ENCODE assay signal across 11 mouse cellular contexts in the genomic region with DNA sequence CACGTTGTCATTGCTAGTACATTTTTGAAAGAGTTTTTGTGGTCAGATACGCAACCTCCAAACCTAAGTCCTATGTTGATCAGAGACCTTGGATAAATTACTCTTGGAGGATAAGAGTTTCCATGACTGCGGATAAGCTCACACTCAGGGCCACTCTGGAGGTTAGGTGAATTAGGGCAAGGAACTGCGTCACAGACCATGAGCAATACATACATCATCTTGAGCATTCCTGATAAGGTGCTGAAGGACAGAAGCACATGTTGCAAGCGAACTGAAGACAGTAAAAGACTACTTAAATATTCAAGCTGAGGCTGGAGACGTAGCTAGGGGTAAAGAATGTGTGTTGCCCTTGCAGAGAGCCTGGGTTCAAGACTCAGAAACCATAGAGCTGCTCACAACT. TPM values are rescaled to one million over a fixed set of nuclear protein-coding genes. Genes with fewer than 3 reads are reported as not detected.
DNase-seq lines count a peak whose midpoint lies in the region; ATAC-seq and TF ChIP-seq lines count a peak whose summit lies in the region.
"Had no signal": no experiment of that assay in that cellular context is flagged by ENCODE, and none has a peak within 500 bp of the region (broad histone marks: within the 10 kb centered on the region; RNA-seq: fewer than 3 reads in every experiment).

No protein-coding gene starts in this region.

- TF ChIP-seq POLR2A in kidney, adult 2 months (IDR thresholded peaks at IDR 0.05; ENCODE audit: low read depth, low read length), result no peak

- H3K36me3 ChIP-seq in kidney, adult 2 months (ENCODE audit: control insufficient read depth, insufficient read depth, low read length), result no peaks in the 10 kb centered on the region
- no peaks in the 10 kb centered on the region for H3K36me3 ChIP-seq in stomach, embryonic 16.5 days (ENCODE audit: control insufficient read depth, insufficient read depth, low read length)
- H3K36me3 ChIP-seq: hindbrain, embryonic 13.5 days; midbrain, embryonic 15.5 days; neural tube, embryonic 12.5 days had no signal

- no peaks in the 10 kb centered on the region for H3K9me3 ChIP-seq in stomach, embryonic 16.5 days (replicated peaks; ENCODE audit: control insufficient read depth, low read length)
- H3K9me3 ChIP-seq: hindbrain, embryonic 13.5 days; midbrain, embryonic 15.5 days; neural tube, embryonic 12.5 days had no signal

- WGBS in kidney, adult 2 months, result 59% methylated on average over 6 of the region's 6 CpGs
- 61% methylated on average over 6 of the region's 6 CpGs for WGBS in stomach, embryonic 16.5 days

- peak overlapping the region; percentile 57 for H3K27ac ChIP-seq in kidney, adult 2 months (ENCODE audit: insufficient read depth, low read depth, low read length)
- H3K27ac ChIP-seq in stomach, embryonic 16.5 days (ENCODE audit: low read length), result no peak overlapping the region
- H3K27ac ChIP-seq: midbrain, embryonic 15.5 days; neural tube, embryonic 12.5 days had no signal

- DNase-seq in embryo, embryonic 10.5 days (ENCODE audit: low spot score), result peak; percentile 5
- no peak for DNase-seq in embryo, embryonic 11 days
- no peak for DNase-seq in kidney, adult 2 months
- no peak for DNase-seq in kidney, adult 11 months
- peak; percentile 75 for DNase-seq in ovary, adult 18-20 months (ENCODE audit: low spot score)
- DNase-seq in ovary, postnatal 14 days (ENCODE audit: low spot score), result no peak
- no peak for DNase-seq in urinary bladder, postnatal 25 days (ENCODE audit: low spot score)

- H3K4me3 ChIP-seq in kidney, adult 2 months (ENCODE audit: insufficient read depth, low read depth, low read length), result no peak overlapping the region
- H3K4me3 ChIP-seq in stomach, embryonic 16.5 days (replicated peaks; ENCODE audit: low read length), result no peak overlapping the region

- no peak overlapping the region for H3K9ac ChIP-seq in stomach, embryonic 16.5 days (ENCODE audit: low read length)

- no peaks in the 10 kb centered on the region for H3K27me3 ChIP-seq in kidney, adult 2 months (replicated peaks; ENCODE audit: control insufficient read depth, insufficient read depth, low read length)
- no peaks in the 10 kb centered on the region for H3K27me3 ChIP-seq in stomach, embryonic 16.5 days (ENCODE audit: control insufficient read depth, insufficient read depth, low read length)
- H3K27me3 ChIP-seq: neural tube, embryonic 12.5 days had no signal

- peaks cover 18% of the 10 kb centered on the region for H3K4me1 ChIP-seq in kidney, adult 2 months (ENCODE audit: control insufficient read depth, insufficient read depth, low read length)
- peaks cover 17% of the 10 kb centered on the region for H3K4me1 ChIP-seq in stomach, embryonic 16.5 days (ENCODE audit: control insufficient read depth, insufficient read depth, low read length)

- ATAC-seq in stomach, embryonic 16.5 days (ENCODE audit: insufficient read depth, low FRiP score), result no peak

- TF ChIP-seq CTCF in kidney, adult 2 months (conservative IDR thresholded peaks at IDR 0.05; ENCODE audit: insufficient read depth, insufficient read length, low read depth, low read length), result no peak

- peak overlapping the region; percentile 57; the same call in 1 of the 2 replicates for H3K4me2 ChIP-seq in stomach, embryonic 16.5 days (ENCODE audit: low read depth, low read length)

RNA-seq across cellular contexts. Expression of a gene that starts 0.8 kb away (rescaled TPM):
- 156 and 211 TPM in 2 replicates for polyA plus RNA-seq in kidney, adult 2 months (2012; rRNA removed)
- polyA plus RNA-seq in stomach, embryonic 16.5 days (2015; fragmentation: Nextera tagmentation; extraction: Ambion mirVana), result 64.9 and 80.0 TPM in 2 replicates

Comparison
In these comparisons a context has a peak if more than half of its experiments do, and no peak if none do; other contexts are left out.
1. DNase-seq: peak in embryo, embryonic 10.5 days (single experiment) and ovary, adult 18-20 months (single experiment); none in embryo, embryonic 11 days (single experiment), kidney, adult 2 months (single experiment), kidney, adult 11 months (single experiment), ovary, postnatal 14 days (single experiment) and urinary bladder, postnatal 25 days (single experiment).